Mouse (Mus musculus): ENCODE measurements around the gene Plekho2. TPM values are rescaled to one million over a fixed set of nuclear protein-coding genes. Genes with fewer than 3 reads are reported as not detected.

The Plekho2 gene
- polyA plus RNA-seq, 1 experiment from 2014 or later: 20.3 TPM

GRCm38 (mm10) chr9:65541126-65542068 lies 38.4 kb downstream of the Plekho2 start:
- no peak overlapping the region for H3K9ac ChIP-seq (replicated peaks; ENCODE audit: low read depth)
- peak overlapping the region; percentile 73 for H3K27ac ChIP-seq (ENCODE audit: low read length)
- WGBS: 37% methylated on average over 13 of the region's 13 CpGs
- ATAC-seq (peak; percentile 80), DNase-seq (ENCODE audit: low spot score) (peak; percentile 85)
- TF ChIP-seq CTCF (IDR thresholded peaks at IDR 0.05): no peak
- TF ChIP-seq EP300 (IDR thresholded peaks at IDR 0.05): no peak
- no peaks in the 10 kb centered on the region; the same call in 1 of the 2 replicates for H3K4me1 ChIP-seq (ENCODE audit: insufficient read depth, low read depth, low read length)
- no peaks in the 10 kb centered on the region for H3K27me3 ChIP-seq (replicated peaks; ENCODE audit: insufficient read depth, low read length)
- no peaks in the 10 kb centered on the region for H3K36me3 ChIP-seq (ENCODE audit: insufficient read depth, low read length)
- H3K9me3 ChIP-seq (ENCODE audit: low read length): no peaks in the 10 kb centered on the region
- no peak overlapping the region for H3K4me3 ChIP-seq (ENCODE audit: low read depth, low read length)
- H3K4me2 ChIP-seq (replicated peaks; ENCODE audit: low read depth, low read length): no peak overlapping the region

GRCm38 (mm10) chr9:65539697-65540096 lies 40.1 kb downstream of the Plekho2 start:
- Histone ChIP-seq H3K9me3 (ENCODE audit: low read length) (no peaks in the 10 kb centered on the region), H3K27ac (ENCODE audit: low read length) (no peak overlapping the region), H3K4me1 (ENCODE audit: insufficient read depth, low read depth, low read length) (no peaks in the 10 kb centered on the region; the same call in 1 of the 2 replicates), H3K27me3 (replicated peaks; ENCODE audit: insufficient read depth, low read length) (no peaks in the 10 kb centered on the region), H3K4me2 (replicated peaks; ENCODE audit: low read depth, low read length) (no peak overlapping the region), H3K9ac (replicated peaks; ENCODE audit: low read depth) (no peak overlapping the region), H3K36me3 (ENCODE audit: insufficient read depth, low read length) (no peaks in the 10 kb centered on the region), H3K4me3 (ENCODE audit: low read depth, low read length) (no peak overlapping the region)
- DNase-seq (ENCODE audit: low spot score) (peak; percentile 62), ATAC-seq (peak; percentile 7; the same call in 1 of the 2 replicates)
- 55% methylated on average over 9 of the region's 9 CpGs for WGBS
- TF ChIP-seq CTCF (IDR thresholded peaks at IDR 0.05) (no peak), EP300 (IDR thresholded peaks at IDR 0.05) (0 out of 2 replicates have a peak, but pooled peaks have one; percentile 46)

GRCm38 (mm10) chr9:65537901-65538630 lies 41.8 kb downstream of the Plekho2 start:
- DNase-seq (ENCODE audit: low spot score): no peak
- Histone ChIP-seq H3K36me3 (ENCODE audit: insufficient read depth, low read length) (no peaks in the 10 kb centered on the region), H3K27ac (ENCODE audit: low read length) (no peak overlapping the region), H3K4me1 (ENCODE audit: insufficient read depth, low read depth, low read length) (no peaks in the 10 kb centered on the region; the same call in 1 of the 2 replicates), H3K9ac (replicated peaks; ENCODE audit: low read depth) (no peak overlapping the region), H3K4me3 (ENCODE audit: low read depth, low read length) (no peak overlapping the region), H3K9me3 (ENCODE audit: low read length) (no peaks in the 10 kb centered on the region), H3K4me2 (replicated peaks; ENCODE audit: low read depth, low read length) (no peak overlapping the region), H3K27me3 (replicated peaks; ENCODE audit: insufficient read depth, low read length) (no peaks in the 10 kb centered on the region)
- WGBS: 89% methylated on average over 8 of the region's 8 CpGs
- no peak for TF ChIP-seq EP300 (IDR thresholded peaks at IDR 0.05)
- no peak for TF ChIP-seq CTCF (IDR thresholded peaks at IDR 0.05)
- 0 out of 2 replicates have a peak, but pooled peaks have one; percentile 8 for ATAC-seq

GRCm38 (mm10) chr9:65536491-65536890 lies 43.3 kb downstream of the Plekho2 start:
- Histone ChIP-seq H3K4me2 (replicated peaks; ENCODE audit: low read depth, low read length) (no peak overlapping the region), H3K36me3 (ENCODE audit: insufficient read depth, low read length) (no peaks in the 10 kb centered on the region), H3K27me3 (replicated peaks; ENCODE audit: insufficient read depth, low read length) (no peaks in the 10 kb centered on the region), H3K4me1 (ENCODE audit: insufficient read depth, low read depth, low read length) (no peaks in the 10 kb centered on the region; the same call in 1 of the 2 replicates), H3K9ac (replicated peaks; ENCODE audit: low read depth) (no peak overlapping the region), H3K4me3 (ENCODE audit: low read depth, low read length) (no peak overlapping the region), H3K9me3 (ENCODE audit: low read length) (no peaks in the 10 kb centered on the region), H3K27ac (ENCODE audit: low read length) (no peak overlapping the region)
- DNase-seq (ENCODE audit: low spot score): no peak
- TF ChIP-seq EP300 (IDR thresholded peaks at IDR 0.05): no peak
- 0 out of 2 replicates have a peak, but pooled peaks have one; percentile 2 for TF ChIP-seq CTCF (IDR thresholded peaks at IDR 0.05)
- ATAC-seq: no peak
- 73% methylated on average over 4 of the region's 4 CpGs for WGBS

GRCm38 (mm10) chr9:65535789-65536469 lies 43.9 kb downstream of the Plekho2 start:
- Histone ChIP-seq H3K4me3 (ENCODE audit: low read depth, low read length) (no peak overlapping the region), H3K9ac (replicated peaks; ENCODE audit: low read depth) (no peak overlapping the region), H3K27me3 (replicated peaks; ENCODE audit: insufficient read depth, low read length) (no peaks in the 10 kb centered on the region), H3K4me2 (replicated peaks; ENCODE audit: low read depth, low read length) (no peak overlapping the region), H3K9me3 (ENCODE audit: low read length) (no peaks in the 10 kb centered on the region), H3K36me3 (ENCODE audit: insufficient read depth, low read length) (no peaks in the 10 kb centered on the region), H3K4me1 (ENCODE audit: insufficient read depth, low read depth, low read length) (no peaks in the 10 kb centered on the region), H3K27ac (ENCODE audit: low read length) (no peak overlapping the region)
- 72% methylated on average over 9 of the region's 11 CpGs for WGBS
- DNase-seq (ENCODE audit: low spot score): peak; percentile 42
- TF ChIP-seq EP300 (IDR thresholded peaks at IDR 0.05): no peak
- no peak for TF ChIP-seq CTCF (IDR thresholded peaks at IDR 0.05)
- no peak for ATAC-seq
